Mouse (Mus musculus) left cerebral cortex, adult 8-10 months (tissue): Measurements from ENCODE around the gene Abat. TPM values are rescaled to one million over a fixed set of nuclear protein-coding genes. Genes with fewer than 3 reads are reported as not detected.
A peak's percentile ranks its signal among the peaks of the same experiment; 100 is the strongest.

Source experiments
- DNase-seq, 2 experiments: peaks; one replicate each; pipeline ENCODE4 v3.0.0; 2022; ENCODE audit warnings: low spot score in 2 of 2
- total RNA-seq, 4 experiments: library from RNA; stranded (reverse); gene quantifications; 2 replicates each; pipeline ENCODE4 v1.2.4; 2022

Gene Abat
- total RNA-seq, 4 experiments from 2014 or later: 178 to 210 (median 190) TPM

DNA sequence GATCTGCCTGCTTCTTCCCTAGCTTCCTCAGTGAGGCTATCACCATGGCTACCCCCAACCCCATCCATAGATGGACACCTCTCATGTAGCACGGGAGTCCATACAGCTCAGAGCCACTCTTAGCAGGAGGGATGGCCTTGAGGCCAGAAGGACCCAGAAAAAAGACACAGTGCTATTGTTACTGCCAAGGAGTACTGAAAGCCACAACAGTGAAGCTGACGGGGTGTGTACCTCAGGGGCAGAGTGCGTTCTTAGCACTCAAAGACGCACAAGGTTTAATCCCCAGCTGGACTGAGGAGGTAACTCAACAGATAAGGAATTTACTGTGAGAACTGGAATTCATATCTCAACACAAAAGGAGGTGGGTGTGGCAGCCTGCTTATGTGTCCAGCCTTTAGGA is 59.8 kb downstream of the Abat start:
- DNase-seq: no peak

GRCm38 (mm10) chr16:8573751-8574150 is 60.5 kb downstream of the Abat start:
- no peak for DNase-seq

- no peak for DNase-seq
Observed at GRCm38 (mm10) chr16:8574316-8574715, 61.1 kb downstream of the Abat start.

DNA sequence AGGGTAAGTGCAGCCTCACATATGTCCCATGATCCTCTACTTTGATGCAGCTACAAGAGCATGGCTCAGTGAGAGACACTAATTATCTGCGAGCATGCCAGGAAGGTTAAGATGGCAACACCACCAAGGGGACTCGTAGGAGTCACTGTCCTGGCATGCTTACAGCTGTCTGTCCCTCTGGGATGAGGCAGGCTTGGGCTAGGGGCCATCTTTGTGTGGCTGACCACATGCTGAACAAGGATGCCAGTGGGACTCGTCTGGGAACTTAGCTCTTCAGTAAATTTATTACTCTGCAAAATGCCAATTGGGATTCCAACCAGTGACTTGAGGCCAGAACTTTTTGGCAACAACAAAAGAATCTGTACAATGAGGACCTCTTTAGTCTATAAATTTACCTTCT is 62.9 kb downstream of the Abat start:
- no peak for DNase-seq

DNA sequence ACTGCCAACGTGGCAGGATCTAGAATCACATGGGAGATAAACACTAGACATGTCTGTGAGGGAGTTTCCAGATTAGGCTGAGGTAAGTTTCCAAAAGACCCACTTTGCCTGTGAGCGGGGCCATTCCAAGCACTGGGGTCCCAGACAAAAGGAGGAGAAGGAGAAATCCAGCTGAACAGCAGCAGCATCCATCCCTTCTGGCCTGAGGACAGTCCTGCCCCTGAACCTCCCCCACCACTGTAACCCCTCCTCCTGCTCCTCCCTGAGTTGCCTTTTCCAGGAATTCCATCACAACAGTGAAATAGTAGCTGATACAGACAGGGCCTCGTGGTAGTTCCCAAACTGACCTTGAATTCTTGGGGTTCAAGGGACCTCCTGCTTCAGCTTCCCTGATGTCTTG is 63.7 kb downstream of the Abat start:
- DNase-seq: no peak

DNA sequence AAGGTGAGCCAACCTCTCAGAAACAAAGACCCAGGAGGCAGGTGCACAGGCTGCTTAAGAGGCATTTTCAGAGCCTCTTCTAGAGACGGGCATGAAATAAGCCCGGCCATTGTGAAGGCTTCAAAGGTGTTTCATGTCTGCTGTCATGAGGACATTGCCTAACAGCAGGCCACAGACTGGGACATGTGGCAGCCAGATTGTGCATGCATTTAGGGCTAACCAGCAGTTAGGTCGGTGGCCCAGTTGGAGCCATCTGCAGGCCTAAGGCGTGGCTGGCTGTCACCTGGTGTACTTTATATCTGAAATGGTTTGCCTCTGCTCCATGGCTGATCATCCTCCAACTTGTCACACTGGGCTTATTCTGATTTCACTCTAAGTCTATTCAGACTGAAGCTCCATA is 65.1 kb downstream of the Abat start:
- no peak for DNase-seq

DNA sequence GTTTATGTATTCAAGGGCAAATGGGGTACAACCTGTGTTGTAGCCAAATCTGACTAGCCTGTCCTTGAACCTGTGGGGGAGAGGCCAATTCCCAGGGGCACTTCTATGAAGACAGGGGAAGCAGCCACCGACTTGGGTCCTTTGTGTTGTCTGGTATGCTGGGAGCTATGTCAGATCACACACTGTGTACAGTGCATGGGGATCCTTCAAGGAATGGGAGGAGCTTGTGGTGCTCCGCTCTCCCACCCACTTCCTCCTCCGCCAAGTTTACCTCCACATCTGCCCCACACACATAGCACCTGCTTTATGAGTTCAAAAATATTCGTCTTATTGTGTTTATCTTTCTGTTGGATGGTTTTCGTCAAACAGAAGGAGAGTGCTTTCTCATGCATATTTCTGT is 66.3 kb downstream of the Abat start:
- no peak for DNase-seq

- DNase-seq: no peak
Observed at GRCm38 (mm10) chr16:8581661-8582239, 68.5 kb downstream of the Abat start.

GRCm38 (mm10) chr16:8582579-8583295 is 69.5 kb downstream of the Abat start:
- no peak for DNase-seq

GRCm38 (mm10) chr16:8584248-8584647 is 71.0 kb downstream of the Abat start:
- no peak for DNase-seq

GRCm38 (mm10) chr16:8585056-8585455 is 71.8 kb downstream of the Abat start:
- DNase-seq: no peak

GRCm38 (mm10) chr16:8595411-8595810 is 82.2 kb downstream of the Abat start:
- DNase-seq: peak; percentile 27 to 61

DNA sequence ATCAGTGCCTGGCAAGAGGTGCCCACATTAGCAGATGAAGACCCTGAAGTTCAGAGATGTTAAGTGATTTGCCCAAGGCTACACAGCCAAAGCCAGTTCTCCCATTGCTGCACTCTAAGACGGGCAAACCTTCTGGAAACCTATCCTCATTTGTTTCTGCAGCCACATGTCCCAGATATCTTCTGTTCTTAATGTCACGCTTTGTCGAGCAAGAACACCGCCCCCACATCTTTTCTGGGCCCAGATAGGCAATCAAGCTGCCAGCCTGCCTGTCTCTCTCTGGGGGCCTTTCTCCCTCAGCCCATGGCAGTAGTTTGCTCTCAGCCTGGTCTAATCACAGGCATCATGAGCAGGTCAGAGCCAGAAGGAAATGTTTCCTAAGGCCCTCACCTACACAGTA is 83.1 kb downstream of the Abat start:
- DNase-seq: peak in 1 of 2 experiments; percentile 18

DNA sequence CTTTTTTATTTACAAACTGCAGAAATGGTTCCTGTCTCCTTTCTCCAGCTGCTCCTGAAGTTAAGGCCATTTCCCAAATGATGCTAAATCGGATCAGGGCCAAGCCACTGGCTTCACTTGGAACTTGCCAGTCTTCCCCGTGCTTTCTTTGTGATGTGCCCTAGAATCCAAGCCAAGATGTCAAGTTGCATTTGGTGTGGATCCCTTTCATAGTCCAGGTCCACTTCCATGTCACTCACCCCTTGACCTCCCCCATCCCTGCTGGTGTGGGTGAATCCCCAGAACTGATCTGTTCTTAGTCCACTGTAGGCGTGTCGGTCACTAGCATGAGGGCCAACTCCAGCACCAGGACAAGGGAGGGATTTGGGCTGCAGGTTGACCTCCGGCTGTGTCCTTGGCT is 84.3 kb downstream of the Abat start:
- no peak for DNase-seq

DNA sequence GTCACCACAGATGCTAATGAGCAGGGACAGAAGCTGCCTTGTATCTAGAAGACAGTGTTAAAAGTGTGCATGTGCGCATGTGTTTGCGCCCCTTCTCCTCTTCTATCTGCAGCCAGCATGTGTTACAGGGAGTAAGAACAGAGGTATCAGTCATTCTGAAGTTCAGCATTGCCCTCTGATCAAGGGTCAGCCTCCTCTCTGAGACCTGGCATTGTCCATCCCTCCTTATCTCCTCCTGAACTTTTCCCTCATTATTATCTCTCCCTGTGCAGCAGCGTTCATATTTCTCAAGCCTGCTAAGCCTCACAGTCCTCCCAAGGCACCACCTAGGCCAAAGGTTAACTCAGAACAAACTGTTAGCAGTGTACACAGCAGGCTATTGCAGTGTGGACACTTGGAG is 90.6 kb downstream of the Abat start:
- DNase-seq: no peak

DNA sequence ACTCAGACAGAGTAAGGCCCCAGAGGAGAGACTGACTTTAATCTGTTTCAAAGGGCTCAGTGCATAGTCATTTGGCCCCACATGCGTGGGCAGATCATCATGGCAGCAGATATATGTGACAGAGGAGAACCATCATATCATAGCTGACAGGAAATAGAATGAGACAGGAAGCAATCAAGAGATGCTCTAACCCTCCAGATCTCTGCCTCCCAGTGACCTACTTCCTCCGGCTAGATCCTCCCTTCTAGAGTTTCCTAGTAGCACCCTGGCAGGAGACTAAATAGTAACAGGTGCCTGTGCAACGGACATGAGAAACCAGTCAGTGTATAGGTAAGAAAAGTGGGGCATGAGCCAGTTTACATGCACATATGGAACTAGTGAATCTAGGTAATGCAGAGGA is 97.2 kb downstream of the Abat start:
- DNase-seq: no peak

DNA sequence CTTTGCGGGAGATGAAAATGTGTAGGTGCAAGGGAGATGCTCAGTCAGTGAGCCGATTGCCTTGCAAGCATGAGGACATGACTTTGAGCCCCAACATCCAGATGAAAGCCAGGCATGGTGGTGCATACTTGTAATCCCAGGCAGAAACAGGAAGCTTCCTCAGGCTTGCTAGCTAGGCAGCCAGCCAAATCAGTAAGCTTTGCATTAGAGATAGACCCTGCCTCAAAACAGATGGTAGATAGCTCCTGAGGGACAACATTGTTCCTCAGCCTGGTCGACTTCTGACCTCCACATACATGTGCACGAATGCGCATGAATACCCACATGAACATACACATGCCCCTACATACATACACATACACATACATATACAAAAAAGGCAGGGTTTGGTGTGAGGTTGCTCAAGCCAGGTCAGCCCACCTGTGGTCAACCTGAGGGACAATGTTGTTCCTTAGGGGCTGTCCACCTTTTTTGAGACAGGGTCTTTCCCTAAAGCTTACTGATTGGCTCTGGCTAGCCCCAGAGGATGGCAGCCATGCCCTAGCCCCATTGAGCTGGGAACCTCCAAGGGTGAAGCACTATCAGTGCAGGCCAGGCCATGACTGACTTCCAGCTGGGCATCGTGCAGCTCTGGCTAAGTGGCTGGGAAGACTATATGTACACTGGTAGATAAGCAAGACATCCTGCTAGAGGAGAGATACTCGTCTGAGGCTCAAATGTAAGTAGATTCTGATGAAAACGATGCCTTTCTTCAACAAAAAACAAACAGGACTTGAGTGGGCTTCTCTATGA is 99.2 kb downstream of the Abat start:
- no peak for DNase-seq

DNA sequence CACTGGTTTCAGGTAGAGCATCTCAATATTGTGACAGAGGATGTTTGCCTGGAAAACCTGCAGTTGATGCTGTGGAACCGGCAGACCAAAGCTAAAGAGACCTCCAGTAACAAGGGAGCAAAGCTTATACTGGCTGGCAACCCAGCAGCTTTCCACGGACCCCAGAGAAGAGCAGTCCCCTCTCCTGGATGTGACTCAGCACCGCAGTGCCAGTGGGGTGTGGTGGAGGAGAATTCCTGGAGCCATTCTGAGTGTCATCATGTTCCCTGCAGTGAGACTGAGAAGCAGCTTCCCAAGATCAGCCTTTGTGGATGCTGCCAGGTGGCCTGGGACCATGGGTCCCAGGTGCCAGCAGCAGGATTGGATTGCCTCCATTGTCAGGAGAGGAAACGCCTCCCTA is 99.8 kb downstream of the Abat start:
- no peak for DNase-seq

GRCm38 (mm10) chr16:8613447-8613846 is 100.2 kb downstream of the Abat start:
- no peak for DNase-seq

DNA sequence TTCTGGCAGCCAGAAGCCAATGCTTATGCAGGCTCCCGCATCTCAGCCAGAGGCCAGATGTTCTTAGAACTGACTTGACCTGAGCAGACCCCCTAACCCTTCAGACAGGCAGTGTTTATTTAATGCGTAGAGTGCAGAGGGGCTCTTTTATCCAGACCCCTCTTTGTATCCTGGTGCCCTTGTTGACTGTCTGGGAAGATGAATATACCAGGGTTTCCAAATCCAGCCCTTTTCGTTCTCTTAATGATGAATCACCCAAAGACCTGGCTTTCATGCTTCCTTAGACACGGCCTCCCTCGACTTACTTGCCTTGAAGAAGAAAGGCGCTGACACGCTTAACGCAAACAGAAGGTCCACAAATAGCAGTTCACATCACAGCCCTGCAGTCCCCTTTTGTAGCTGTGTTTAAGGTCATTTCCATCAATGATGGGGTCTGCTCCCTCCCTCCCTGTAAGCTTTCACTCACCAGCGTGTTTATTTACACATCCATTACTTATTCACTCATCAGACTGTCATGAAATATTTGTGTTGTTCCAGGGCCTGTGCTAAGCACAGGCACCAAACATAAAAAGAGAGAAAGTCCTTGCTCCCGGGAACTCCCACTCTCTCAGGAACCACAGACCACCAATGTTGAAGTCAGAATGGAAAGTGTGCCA is 106.6 kb downstream of the Abat start:
- no peak for DNase-seq

GRCm38 (mm10) chr16:8620315-8621115 is 107.3 kb downstream of the Abat start:
- DNase-seq: no peak
